Mouse (Mus musculus): ENCODE results near the gene Uggt2. TPM values are rescaled to one million over a fixed set of nuclear protein-coding genes. Genes with fewer than 3 reads are reported as not detected.

The Uggt2 gene
- polyA plus RNA-seq, 1 experiment from 2014 or later = 21.1 TPM

DNA sequence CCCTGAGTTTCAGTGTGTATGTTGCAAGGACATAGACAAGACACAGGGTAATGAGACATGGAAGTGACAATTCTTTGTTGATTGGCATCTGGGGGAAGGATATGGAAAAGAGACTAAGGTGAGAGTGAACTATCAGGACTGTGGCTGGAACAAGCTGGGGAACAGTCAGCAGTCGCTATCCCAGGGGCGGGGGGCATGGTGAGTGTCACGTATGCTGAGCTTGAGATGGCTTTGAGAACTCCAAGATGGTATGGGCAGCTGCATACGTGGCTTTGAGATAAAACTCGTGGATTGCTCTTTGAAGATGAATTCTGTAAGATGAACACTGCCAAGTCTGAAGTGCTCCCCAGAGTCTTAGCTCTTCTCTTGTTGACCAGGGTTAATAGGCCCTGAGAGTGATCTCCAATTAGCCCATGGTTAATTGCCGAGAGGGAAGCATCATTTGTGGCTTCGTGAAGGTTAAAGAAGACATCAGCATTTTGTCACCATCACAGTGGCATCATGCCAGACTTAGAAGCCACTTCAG, 9.6 kb upstream of the Uggt2 start:
- Histone ChIP-seq H3K4me1 (no peaks in the 10 kb centered on the region), H3K27me3 (no peaks in the 10 kb centered on the region), H3K9ac (no peak overlapping the region), H3K4me2 (replicated peaks) (no peak overlapping the region), H3K27ac (no peak overlapping the region), H3K36me3 (no peaks in the 10 kb centered on the region), H3K9me3 (no peaks in the 10 kb centered on the region), H3K4me3 (no peak overlapping the region)
- no peak for ATAC-seq (ENCODE audit: low FRiP score, low read depth)
- 78% methylated on average over 7 of the region's 7 CpGs for WGBS

DNA sequence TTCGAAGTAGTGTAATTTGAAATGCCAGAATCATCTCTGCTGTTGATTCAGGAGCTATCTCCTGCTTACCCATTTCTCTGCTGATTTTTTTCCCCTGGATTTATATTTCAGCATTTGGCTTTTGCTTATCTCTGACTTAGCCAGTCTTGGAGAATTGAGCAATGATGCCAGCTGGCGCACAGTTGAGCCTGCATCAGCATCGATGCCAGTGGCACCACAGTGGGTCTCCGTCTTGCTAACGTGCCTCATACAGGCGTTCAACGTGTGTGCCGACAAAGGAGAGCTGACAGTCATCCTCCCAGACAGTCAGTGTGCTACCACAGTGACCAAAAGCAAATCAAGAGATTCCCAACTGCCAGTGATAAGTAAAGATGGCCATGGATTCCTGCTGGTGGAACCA, 8.4 kb upstream of the Uggt2 start:
- WGBS = 92% methylated on average over 8 of the region's 8 CpGs
- Histone ChIP-seq H3K4me3 (no peak overlapping the region), H3K36me3 (no peaks in the 10 kb centered on the region), H3K4me1 (no peaks in the 10 kb centered on the region), H3K27me3 (no peaks in the 10 kb centered on the region), H3K9me3 (no peaks in the 10 kb centered on the region), H3K4me2 (replicated peaks) (no peak overlapping the region), H3K27ac (no peak overlapping the region), H3K9ac (no peak overlapping the region)
- no peak for ATAC-seq (ENCODE audit: low FRiP score, low read depth)

DNA sequence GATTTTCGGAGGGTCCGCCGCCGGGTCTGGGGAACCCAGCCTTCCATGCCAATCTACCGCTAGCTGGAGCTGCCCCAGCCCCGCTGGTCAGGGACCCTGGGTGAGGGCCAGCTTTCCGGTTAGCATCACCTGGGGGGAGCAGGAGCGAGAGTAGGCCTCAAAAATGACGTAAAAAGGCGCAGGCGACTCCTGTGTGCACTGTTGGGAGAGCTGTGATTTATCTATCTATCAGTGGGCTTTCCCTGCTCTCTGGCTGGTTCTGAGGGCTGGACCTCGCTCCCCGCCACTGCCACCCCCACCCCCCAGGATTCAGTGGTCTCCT, 301 bp upstream of the Uggt2 start:
- Histone ChIP-seq H3K27me3 (no peaks in the 10 kb centered on the region), H3K4me1 (peaks cover 17% of the 10 kb centered on the region), H3K4me3 (peak overlapping the region; percentile 86), H3K36me3 (peaks cover 6% of the 10 kb centered on the region), H3K9ac (peak overlapping the region; percentile 91), H3K27ac (peak overlapping the region; percentile 88), H3K9me3 (no peaks in the 10 kb centered on the region), H3K4me2 (replicated peaks) (peak overlapping the region; percentile 81)
- ATAC-seq (ENCODE audit: low FRiP score, low read depth) = peak; percentile 79
- under 1% methylated on average over 13 of the region's 13 CpGs for WGBS

DNA sequence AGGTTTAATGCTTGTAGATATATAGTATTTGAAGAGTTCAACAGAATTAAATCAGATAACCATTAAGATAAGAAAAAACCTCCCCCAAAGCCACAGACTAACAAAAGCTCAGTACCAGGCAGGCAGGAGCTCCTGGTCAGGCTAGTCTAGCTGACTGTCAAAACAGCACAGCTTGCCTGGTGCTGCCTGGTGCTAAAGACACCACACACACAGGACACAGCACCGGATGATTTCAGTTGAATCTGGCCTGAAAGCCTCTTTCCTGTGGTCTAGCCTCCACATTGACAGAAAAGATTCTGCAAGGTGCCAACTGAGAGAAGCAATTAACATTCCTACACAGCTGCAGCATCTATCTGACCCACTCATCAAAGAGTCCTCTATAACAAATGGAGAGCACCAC, 37.4 kb downstream of the Uggt2 start:
- Histone ChIP-seq H3K27ac (no peak overlapping the region), H3K4me3 (no peak overlapping the region), H3K27me3 (no peaks in the 10 kb centered on the region), H3K4me1 (no peaks in the 10 kb centered on the region), H3K9me3 (no peaks in the 10 kb centered on the region), H3K36me3 (peaks cover 43% of the 10 kb centered on the region), H3K9ac (no peak overlapping the region), H3K4me2 (replicated peaks) (no peak overlapping the region)
- ATAC-seq (ENCODE audit: low FRiP score, low read depth) = no peak
- 86% methylated on average over 1 of the region's 1 CpGs for WGBS

DNA sequence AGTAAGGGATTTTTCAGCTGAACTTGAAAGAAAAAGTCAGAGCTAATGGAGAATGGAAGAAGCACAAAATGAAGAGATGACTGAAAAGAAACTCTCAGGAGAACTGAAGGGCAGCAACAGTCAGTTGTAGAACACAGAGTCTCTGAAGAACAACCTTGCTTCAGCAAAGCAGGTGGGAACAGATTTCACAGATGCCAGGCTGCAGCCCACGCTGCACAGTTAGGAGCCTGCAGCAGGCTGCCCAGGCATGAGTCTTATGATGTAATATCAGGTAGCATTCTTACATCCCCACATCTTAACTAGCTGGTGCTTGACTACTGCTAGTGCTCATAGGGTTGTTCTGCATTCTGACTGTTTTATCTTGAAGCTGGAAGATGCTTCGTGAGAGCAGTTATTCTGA, 38.5 kb downstream of the Uggt2 start:
- Histone ChIP-seq H3K4me2 (replicated peaks) (no peak overlapping the region), H3K9ac (no peak overlapping the region), H3K4me1 (no peaks in the 10 kb centered on the region), H3K27me3 (no peaks in the 10 kb centered on the region), H3K27ac (no peak overlapping the region), H3K4me3 (no peak overlapping the region), H3K36me3 (peaks cover 47% of the 10 kb centered on the region), H3K9me3 (no peaks in the 10 kb centered on the region)
- 91% methylated on average over 2 of the region's 2 CpGs for WGBS
- no peak for ATAC-seq (ENCODE audit: low FRiP score, low read depth)

DNA sequence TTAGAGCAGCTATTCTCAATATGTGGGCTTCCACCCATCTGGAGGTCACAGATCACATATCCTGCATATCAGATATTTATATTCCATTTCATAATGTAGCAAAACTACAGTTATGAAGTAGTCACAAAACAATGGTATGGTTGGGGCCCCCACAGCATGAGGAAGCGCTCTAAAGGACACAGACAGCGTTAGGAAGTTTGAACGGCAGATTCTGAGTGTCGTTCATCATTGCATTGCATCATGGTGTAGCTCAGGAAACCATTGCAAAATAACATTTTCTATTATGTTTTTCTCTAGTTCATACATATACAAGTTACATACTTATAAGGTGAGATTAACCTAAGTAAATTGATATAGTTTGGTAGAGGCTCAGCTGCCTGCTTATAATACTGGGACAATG, 42.2 kb downstream of the Uggt2 start:
- 92% methylated on average over 4 of the region's 4 CpGs for WGBS
- no peak for ATAC-seq (ENCODE audit: low FRiP score, low read depth)
- no peak overlapping the region for H3K4me2 ChIP-seq (replicated peaks)
- no peak overlapping the region for H3K9ac ChIP-seq
- no peak overlapping the region for H3K27ac ChIP-seq
- H3K4me3 ChIP-seq = no peak overlapping the region
- no peaks in the 10 kb centered on the region for H3K4me1 ChIP-seq
- peaks cover 64% of the 10 kb centered on the region for H3K36me3 ChIP-seq
- no peaks in the 10 kb centered on the region for H3K9me3 ChIP-seq
- H3K27me3 ChIP-seq = no peaks in the 10 kb centered on the region

DNA sequence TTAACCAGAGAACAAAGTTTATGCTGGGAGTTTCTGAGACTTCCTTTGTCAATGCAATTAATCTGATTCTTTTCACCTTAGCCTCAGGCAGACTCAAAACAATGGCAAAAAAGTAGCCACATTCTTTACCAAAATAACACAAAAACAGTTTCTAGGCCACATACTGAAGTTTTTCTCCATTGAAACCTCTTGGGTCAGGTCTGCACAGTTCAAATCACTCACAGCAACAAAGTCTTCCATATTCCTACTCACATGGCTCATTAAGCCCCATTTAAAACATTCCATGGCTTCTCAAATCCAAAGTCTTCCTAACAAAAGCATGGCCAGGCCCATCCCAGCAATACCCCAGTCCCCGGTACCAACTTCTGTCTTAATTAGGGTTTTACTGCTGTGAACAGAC, 46.3 kb downstream of the Uggt2 start:
- Histone ChIP-seq H3K27ac (no peak overlapping the region), H3K4me3 (no peak overlapping the region), H3K36me3 (peaks cover 55% of the 10 kb centered on the region), H3K4me2 (replicated peaks) (no peak overlapping the region), H3K4me1 (no peaks in the 10 kb centered on the region), H3K9me3 (no peaks in the 10 kb centered on the region), H3K9ac (no peak overlapping the region), H3K27me3 (no peaks in the 10 kb centered on the region)
- ATAC-seq (ENCODE audit: low FRiP score, low read depth) = no peak
- WGBS = 86% methylated on average over 1 of the region's 1 CpGs

DNA sequence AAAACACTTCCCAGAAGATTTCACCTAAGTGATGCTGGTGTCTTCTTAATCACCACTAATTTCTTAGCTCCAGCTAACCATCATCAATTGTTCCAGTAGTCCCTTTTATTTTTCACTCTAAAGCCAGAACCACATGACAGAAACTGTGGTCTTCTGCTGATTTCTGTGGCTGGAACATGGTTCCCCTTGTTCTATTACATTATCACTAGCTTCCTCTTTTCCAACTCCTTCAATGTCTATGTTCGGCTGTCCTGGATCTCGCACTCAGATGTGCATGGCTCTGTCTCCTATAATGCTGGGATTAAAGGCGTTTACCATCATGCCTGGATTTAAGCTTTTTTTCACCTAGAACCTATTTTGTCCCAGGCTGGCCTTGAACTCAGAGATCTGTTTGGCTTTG, 46.9 kb downstream of the Uggt2 start:
- Histone ChIP-seq H3K9ac (no peak overlapping the region), H3K4me2 (replicated peaks) (no peak overlapping the region), H3K27me3 (no peaks in the 10 kb centered on the region), H3K4me1 (no peaks in the 10 kb centered on the region), H3K9me3 (no peaks in the 10 kb centered on the region), H3K36me3 (peaks cover 53% of the 10 kb centered on the region), H3K27ac (no peak overlapping the region), H3K4me3 (no peak overlapping the region)
- WGBS = 95% methylated on average over 3 of the region's 3 CpGs
- ATAC-seq (ENCODE audit: low FRiP score, low read depth) = no peak

DNA sequence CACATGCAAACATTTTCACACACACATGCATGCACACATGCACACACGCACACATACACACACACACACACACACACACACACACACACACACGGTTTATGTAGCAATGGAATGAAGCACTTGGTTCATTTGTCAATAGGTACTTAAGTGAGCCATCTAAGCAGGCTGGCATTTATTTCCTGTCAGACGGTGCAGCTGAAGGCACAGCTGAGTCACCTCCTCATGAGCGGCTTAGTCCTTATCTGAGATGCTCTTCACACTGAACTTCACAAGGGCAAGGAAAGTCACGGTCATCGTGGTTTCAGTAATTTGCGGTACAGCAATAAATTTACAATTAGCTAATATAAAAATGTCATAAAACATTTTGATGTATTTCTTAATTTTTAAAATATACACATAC, 55.5 kb downstream of the Uggt2 start:
- Histone ChIP-seq H3K27ac (no peak overlapping the region), H3K9ac (no peak overlapping the region), H3K4me2 (replicated peaks) (no peak overlapping the region), H3K27me3 (no peaks in the 10 kb centered on the region), H3K9me3 (no peaks in the 10 kb centered on the region), H3K36me3 (peaks cover 36% of the 10 kb centered on the region), H3K4me3 (no peak overlapping the region), H3K4me1 (no peaks in the 10 kb centered on the region)
- no peak for ATAC-seq (ENCODE audit: low FRiP score, low read depth)
- WGBS = 82% methylated on average over 7 of the region's 7 CpGs

DNA sequence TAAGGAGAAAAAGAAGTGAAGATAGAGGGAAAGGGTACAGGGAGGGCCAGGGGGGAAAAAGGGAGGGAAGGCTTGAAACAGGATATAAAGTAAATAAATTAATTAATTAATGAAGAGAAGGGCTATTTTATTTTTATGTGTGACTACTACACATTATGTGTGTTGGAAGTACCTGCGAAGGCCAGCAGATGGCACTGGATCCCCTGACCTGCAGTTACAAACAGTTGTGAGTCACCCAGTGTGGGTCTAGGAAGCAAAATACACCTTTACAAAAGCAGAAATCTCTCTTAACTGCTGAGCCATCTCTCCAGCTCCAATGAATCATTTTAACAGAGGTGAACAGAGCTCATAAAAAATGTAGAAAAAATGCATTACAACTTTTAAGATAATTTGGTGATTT, 59.0 kb downstream of the Uggt2 start:
- 64% methylated on average over 1 of the region's 1 CpGs for WGBS
- no peak overlapping the region for H3K4me3 ChIP-seq
- H3K27ac ChIP-seq = no peak overlapping the region
- no peaks in the 10 kb centered on the region for H3K4me1 ChIP-seq
- H3K4me2 ChIP-seq (replicated peaks) = no peak overlapping the region
- no peak overlapping the region for H3K9ac ChIP-seq
- no peaks in the 10 kb centered on the region for H3K9me3 ChIP-seq
- no peak for ATAC-seq (ENCODE audit: low FRiP score, low read depth)
- H3K36me3 ChIP-seq = peaks cover 50% of the 10 kb centered on the region
- no peaks in the 10 kb centered on the region for H3K27me3 ChIP-seq

DNA sequence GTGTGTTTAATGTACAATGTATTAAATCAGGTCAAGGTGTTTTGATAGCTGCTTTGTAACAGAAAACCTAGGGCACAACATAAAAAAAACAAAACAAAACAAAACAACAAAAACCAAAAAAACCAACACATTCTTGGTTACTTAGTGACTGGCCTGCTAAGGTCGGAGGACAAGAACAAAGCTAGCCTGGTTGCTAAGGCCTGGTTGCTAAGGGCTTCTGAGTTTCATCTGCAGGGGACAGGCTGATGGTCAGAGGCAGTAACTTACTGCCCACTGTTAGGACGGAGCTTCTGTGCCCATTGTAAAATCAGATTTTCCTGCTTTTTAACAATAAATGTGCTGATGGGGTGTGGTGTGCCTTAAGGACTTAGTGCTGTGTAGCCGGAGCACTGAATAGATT, 61.5 kb downstream of the Uggt2 start:
- peaks cover 59% of the 10 kb centered on the region for H3K36me3 ChIP-seq
- WGBS = 65% methylated on average over 3 of the region's 3 CpGs
- H3K9me3 ChIP-seq = no peaks in the 10 kb centered on the region
- H3K4me1 ChIP-seq = no peaks in the 10 kb centered on the region
- no peak overlapping the region for H3K4me2 ChIP-seq (replicated peaks)
- no peak for ATAC-seq (ENCODE audit: low FRiP score, low read depth)
- no peak overlapping the region for H3K27ac ChIP-seq
- H3K9ac ChIP-seq = no peak overlapping the region
- H3K27me3 ChIP-seq = no peaks in the 10 kb centered on the region
- H3K4me3 ChIP-seq = no peak overlapping the region

DNA sequence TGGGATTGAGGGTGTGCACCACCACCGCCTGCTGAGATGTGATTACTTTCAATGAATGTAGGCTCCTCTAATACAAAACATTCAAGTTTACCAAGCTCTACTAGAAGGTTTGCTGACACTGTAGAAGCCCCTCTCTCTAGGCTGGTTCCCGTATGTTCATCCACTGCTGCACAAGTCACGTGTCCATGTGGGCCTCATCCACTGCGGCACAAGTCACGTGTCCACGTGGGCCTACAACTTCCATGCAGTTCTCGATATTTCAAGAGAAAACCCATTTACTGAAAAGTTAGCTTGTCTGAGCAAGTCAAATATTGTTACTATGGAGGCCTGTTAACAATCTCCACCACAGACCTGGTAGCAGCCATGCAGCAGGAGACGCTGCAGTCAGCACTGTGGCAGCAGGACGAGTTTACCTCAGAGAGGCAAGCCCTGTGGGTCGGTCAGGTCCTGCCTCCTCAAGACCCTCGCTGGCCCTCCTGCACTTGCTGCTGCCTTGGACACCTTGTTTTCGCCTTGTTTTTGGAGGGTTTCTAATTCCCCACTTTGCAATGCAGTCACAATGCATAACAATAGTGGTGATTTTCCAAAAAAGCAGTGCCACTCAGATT, 62.0 kb downstream of the Uggt2 start:
- Histone ChIP-seq H3K4me1 (no peaks in the 10 kb centered on the region), H3K36me3 (peaks cover 56% of the 10 kb centered on the region), H3K9me3 (no peaks in the 10 kb centered on the region), H3K27me3 (no peaks in the 10 kb centered on the region), H3K27ac (no peak overlapping the region), H3K4me2 (replicated peaks) (no peak overlapping the region), H3K9ac (no peak overlapping the region), H3K4me3 (no peak overlapping the region)
- ATAC-seq (ENCODE audit: low FRiP score, low read depth) = no peak
- 89% methylated on average over 12 of the region's 12 CpGs for WGBS

DNA sequence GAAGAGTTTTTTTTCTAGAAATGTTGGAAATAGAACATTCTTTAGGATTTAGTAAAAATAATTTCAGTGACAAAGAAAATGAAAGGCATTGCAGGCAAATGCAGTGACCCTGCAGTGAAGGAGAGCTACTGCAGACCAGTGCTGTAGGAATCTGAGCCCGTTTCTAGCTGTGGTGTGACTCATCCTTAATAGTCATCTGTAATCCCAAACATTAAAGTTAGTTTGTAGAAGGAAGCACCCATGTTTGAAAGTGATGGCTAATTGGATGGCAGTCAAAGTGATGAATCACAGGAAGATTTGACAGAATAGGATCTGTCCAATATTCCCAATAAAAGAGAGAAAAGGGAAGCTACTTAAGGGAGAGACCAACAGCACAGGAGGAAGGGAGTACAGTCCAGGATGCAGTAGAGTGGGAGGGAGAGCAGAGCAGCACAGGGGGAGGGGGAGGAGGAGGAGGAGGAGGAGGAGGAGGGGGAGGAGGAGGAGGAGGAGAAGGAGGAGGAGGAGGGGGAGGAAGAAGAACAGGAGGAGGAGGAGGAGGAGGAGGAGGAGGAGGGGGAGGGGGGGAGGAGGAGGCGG, 71.5 kb downstream of the Uggt2 start:
- Histone ChIP-seq H3K4me3 (no peak overlapping the region), H3K4me1 (no peaks in the 10 kb centered on the region), H3K27me3 (no peaks in the 10 kb centered on the region), H3K9ac (no peak overlapping the region), H3K36me3 (peaks cover 45% of the 10 kb centered on the region), H3K4me2 (replicated peaks) (no peak overlapping the region), H3K9me3 (no peaks in the 10 kb centered on the region), H3K27ac (no peak overlapping the region)
- 66% methylated on average over 2 of the region's 2 CpGs for WGBS
- ATAC-seq (ENCODE audit: low FRiP score, low read depth) = no peak
